Mouse (Mus musculus) midbrain, embryonic 16.5 days (tissue): ENCODE data around the gene Vmn1r10. TPM values are rescaled to one million over a fixed set of nuclear protein-coding genes. Genes with fewer than 3 reads are reported as not detected.

Source experiments
- ATAC-seq: fragments of 200-750 bp; cut with Nextera tagmentation; 2 replicates; pipeline ENCODE4 v1.8.0; 2017; ENCODE audit warnings: moderate TSS enrichment
- H3K27ac ChIP-seq: fragments of 300-500 bp; sonication (generic); 2 replicates; pipeline ENCODE4 v1.5.1; 2014; ENCODE audit warnings: mild to moderate bottlenecking, low read length, mixed read lengths
- H3K27me3 ChIP-seq: fragments of 300-500 bp; sonication (generic); 2 replicates; pipeline ENCODE4 v1.6.1; 2014; ENCODE audit warnings: low read depth, low read length, mixed read lengths; ENCODE audit not compliant: control insufficient read depth, insufficient read depth
- H3K36me3 ChIP-seq: fragments of 300-500 bp; sonication (generic); 2 replicates; pipeline ENCODE4 v1.6.1; 2014; ENCODE audit warnings: mild to moderate bottlenecking, low read length, moderate library complexity, mixed read lengths; ENCODE audit not compliant: control insufficient read depth, insufficient read depth
- H3K4me1 ChIP-seq: fragments of 300-500 bp; sonication (generic); 2 replicates; pipeline ENCODE4 v1.6.1; 2014; ENCODE audit warnings: mild to moderate bottlenecking, low read length, mixed read lengths; ENCODE audit not compliant: control insufficient read depth, insufficient read depth
- H3K4me2 ChIP-seq: fragments of 300-500 bp; sonication (generic); 2 replicates; pipeline ENCODE4 v1.6.1; 2014; ENCODE audit warnings: mild to moderate bottlenecking, low read length, mixed read lengths
- H3K4me3 ChIP-seq: fragments of 300-500 bp; sonication (generic); 2 replicates; pipeline ENCODE4 v1.5.1; 2014; ENCODE audit warnings: low read depth, mild to moderate bottlenecking, low read length, moderate library complexity, mixed read lengths
- H3K9ac ChIP-seq: fragments of 300-500 bp; sonication (generic); 2 replicates; pipeline ENCODE4 v1.6.1; 2014; ENCODE audit warnings: low read depth, low read length, mixed read lengths
- H3K9me3 ChIP-seq: fragments of 300-500 bp; sonication (generic); replicated peaks from 2 replicates; pipeline ENCODE4 v1.6.1; 2014; ENCODE audit warnings: mild to moderate bottlenecking, low read length, mixed read lengths; ENCODE audit not compliant: control insufficient read depth, poor library complexity, severe bottlenecking
- WGBS: fragments of 180-500 bp; shearing (Covaris S2); extraction: QIAGEN DNeasy Blood & Tissue Kit; methylation state at CpG from one replicate; pipeline ENCODE4 v1.1.7; 2014; 5-methylcytosine and 5-hydroxymethylcytosine counted together
- polyA plus RNA-seq: library from polyadenylated mRNA; unstranded; fragments of >200 nt; fragmentation: Nextera tagmentation; extraction: Ambion mirVana; gene quantifications from 2 replicates; pipeline ENCODE4 v1.2.1, GENCODE M21; 2015

The Vmn1r10 gene
- polyA plus RNA-seq, result not detected in 2 replicates

GRCm38 (mm10) chr6:57109154-57109553, at the start of gene Vmn1r10:
Gene Vmn1r10 (plus strand): TSS chr6:57109454.
- H3K4me1 ChIP-seq, result no peaks in the 10 kb centered on the region
- H3K4me3 ChIP-seq, result no peak within 1 kb of the TSS
- H3K27me3 ChIP-seq, result no peaks in the 10 kb centered on the region
- H3K9me3 ChIP-seq, result no peaks in the 10 kb centered on the region
- no peak for ATAC-seq
- no peak within 1 kb of the TSS for H3K27ac ChIP-seq
- no peaks in the 10 kb centered on the region for H3K36me3 ChIP-seq
- no peak within 1 kb of the TSS for H3K9ac ChIP-seq
- 85% methylated on average over 3 of the region's 3 CpGs for WGBS
- no peak within 1 kb of the TSS for H3K4me2 ChIP-seq

GRCm38 (mm10) chr6:57063730-57064129, 45.5 kb upstream of the Vmn1r10 start:
- H3K9ac ChIP-seq, result no peak overlapping the region
- no peak overlapping the region for H3K4me3 ChIP-seq
- H3K9me3 ChIP-seq, result no peaks in the 10 kb centered on the region
- H3K4me1 ChIP-seq, result no peaks in the 10 kb centered on the region
- no peak overlapping the region for H3K4me2 ChIP-seq
- H3K27me3 ChIP-seq, result no peaks in the 10 kb centered on the region
- no peaks in the 10 kb centered on the region for H3K36me3 ChIP-seq
- ATAC-seq, result no peak
- H3K27ac ChIP-seq, result no peak overlapping the region

GRCm38 (mm10) chr6:57066487-57066886, 42.8 kb upstream of the Vmn1r10 start, which contains the start of gene Vmn1r9:
Gene Vmn1r9 (plus strand): TSS chr6:57066787.
- no peaks in the 10 kb centered on the region for H3K36me3 ChIP-seq
- no peak within 1 kb of the TSS for H3K27ac ChIP-seq
- no peak within 1 kb of the TSS for H3K4me3 ChIP-seq
- no peak for ATAC-seq
- 88% methylated on average over 2 of the region's 2 CpGs for WGBS
- no peaks in the 10 kb centered on the region for H3K27me3 ChIP-seq
- no peak within 1 kb of the TSS for H3K4me2 ChIP-seq
- H3K9ac ChIP-seq, result no peak within 1 kb of the TSS
- no peaks in the 10 kb centered on the region for H3K9me3 ChIP-seq
- H3K4me1 ChIP-seq, result no peaks in the 10 kb centered on the region

GRCm38 (mm10) chr6:57106358-57106757, 2.9 kb upstream of the Vmn1r10 start:
- no peak overlapping the region for H3K27ac ChIP-seq
- H3K4me2 ChIP-seq, result no peak overlapping the region
- H3K9me3 ChIP-seq, result no peaks in the 10 kb centered on the region
- H3K36me3 ChIP-seq, result no peaks in the 10 kb centered on the region
- no peak overlapping the region for H3K4me3 ChIP-seq
- WGBS, result 60% methylated on average over 1 of the region's 1 CpGs
- no peaks in the 10 kb centered on the region for H3K4me1 ChIP-seq
- no peak for ATAC-seq
- H3K9ac ChIP-seq, result no peak overlapping the region
- H3K27me3 ChIP-seq, result no peaks in the 10 kb centered on the region

GRCm38 (mm10) chr6:57133155-57133554, 23.9 kb downstream of the Vmn1r10 start, which contains the start of gene Vmn1r11:
Gene Vmn1r11 (plus strand): TSS chr6:57133455.
- H3K4me1 ChIP-seq, result no peaks in the 10 kb centered on the region
- H3K9ac ChIP-seq, result no peak within 1 kb of the TSS
- no peaks in the 10 kb centered on the region for H3K36me3 ChIP-seq
- H3K4me2 ChIP-seq, result no peak within 1 kb of the TSS
- no peak within 1 kb of the TSS for H3K4me3 ChIP-seq
- H3K9me3 ChIP-seq, result no peaks in the 10 kb centered on the region
- no peak within 1 kb of the TSS for H3K27ac ChIP-seq
- no peaks in the 10 kb centered on the region for H3K27me3 ChIP-seq
- no peak for ATAC-seq
- WGBS, result 64% methylated on average over 1 of the region's 1 CpGs

- no peaks in the 10 kb centered on the region for H3K27me3 ChIP-seq
- H3K4me1 ChIP-seq, result no peaks in the 10 kb centered on the region
- no peak within 1 kb of the TSS for H3K4me2 ChIP-seq
- H3K36me3 ChIP-seq, result no peaks in the 10 kb centered on the region
- no peak within 1 kb of the TSS for H3K9ac ChIP-seq
- 83% methylated on average over 2 of the region's 2 CpGs for WGBS
- no peak within 1 kb of the TSS for H3K27ac ChIP-seq
- H3K9me3 ChIP-seq, result no peaks in the 10 kb centered on the region
- ATAC-seq, result no peak
- H3K4me3 ChIP-seq, result no peak within 1 kb of the TSS
These were observed 47.4 kb downstream of the Vmn1r10 start, which contains the start of gene Vmn1r12 for GRCm38 (mm10) chr6:57156619-57157018. Gene Vmn1r12 (plus strand): TSS chr6:57156919.

Other genes with a start within 250 kb of the Vmn1r10 start
- 181 and 186 TPM in 2 replicates for gene Nt5c3, start 185.5 kb upstream of the Vmn1r10 start, polyA plus RNA-seq
- gene Vmn1r4, start 185.4 kb upstream of the Vmn1r10 start, polyA plus RNA-seq, result 0.76 and 0.92 TPM in 2 replicates
- gene Vmn1r5, start 139.2 kb upstream of the Vmn1r10 start, polyA plus RNA-seq, result not detected in 2 replicates
- gene Vmn1r6, start 112.2 kb upstream of the Vmn1r10 start, polyA plus RNA-seq, result not detected in 2 replicates
- not detected in 2 replicates for gene Vmn1r7, start 84.1 kb upstream of the Vmn1r10 start, polyA plus RNA-seq
- gene Vmn1r8, start 77.2 kb upstream of the Vmn1r10 start, polyA plus RNA-seq, result not detected in 2 replicates
- gene Vmn1r9, start 42.7 kb upstream of the Vmn1r10 start, polyA plus RNA-seq, result not detected in 2 replicates
- not detected in 2 replicates for gene Vmn1r11, start 24.0 kb downstream of the Vmn1r10 start, polyA plus RNA-seq
- gene Vmn1r12, start 47.5 kb downstream of the Vmn1r10 start, polyA plus RNA-seq, result not detected in 2 replicates
- gene Vmn1r13, start 93.8 kb downstream of the Vmn1r10 start, polyA plus RNA-seq, result not detected in 2 replicates
- gene Vmn1r14, start 122.2 kb downstream of the Vmn1r10 start, polyA plus RNA-seq, result not detected in 2 replicates
- gene Vmn1r15, start 148.5 kb downstream of the Vmn1r10 start, polyA plus RNA-seq, result not detected in 2 replicates
- gene Vmn1r16, start 220.0 kb downstream of the Vmn1r10 start, polyA plus RNA-seq, result not detected in 2 replicates